Mouse (Mus musculus) kidney, adult 8-10 months (tissue): ENCODE measurements around the gene Gdf15.

ENCODE experiments used
- DNase-seq, 2 experiments: peaks; one replicate each; pipeline ENCODE4 v3.0.0; 2022

Gene Gdf15

DNA sequence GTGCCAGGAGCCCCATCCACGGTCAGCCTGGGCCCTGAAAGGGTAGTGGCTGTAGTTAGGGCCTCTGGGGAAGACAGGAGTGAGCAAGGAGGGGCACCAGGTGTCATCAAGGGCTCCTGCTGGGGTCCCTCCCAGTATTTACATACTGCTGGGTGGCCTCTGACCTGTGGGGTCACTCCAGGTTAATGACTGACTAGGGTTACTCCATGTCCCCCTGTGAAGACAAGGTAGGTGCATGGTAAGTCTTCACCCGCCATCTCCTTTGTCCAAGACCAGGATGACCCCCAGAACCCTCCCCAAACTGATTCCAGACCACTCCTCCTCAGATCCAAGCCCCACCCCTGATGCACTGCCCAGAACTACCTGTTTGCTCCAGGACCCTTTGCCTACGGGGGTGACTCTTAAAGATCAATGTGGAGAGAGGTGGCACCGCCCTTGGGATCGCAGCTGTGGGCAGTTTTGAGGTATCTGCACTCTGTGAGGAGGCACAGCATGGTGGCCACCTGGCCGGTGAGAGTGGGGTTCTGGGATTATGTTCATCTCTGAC is at the start of gene Gdf15:
Gdf15 (minus strand) TSS at position 111 of the 547 bp plus-strand sequence.
- DNase-seq: no peak

DNA sequence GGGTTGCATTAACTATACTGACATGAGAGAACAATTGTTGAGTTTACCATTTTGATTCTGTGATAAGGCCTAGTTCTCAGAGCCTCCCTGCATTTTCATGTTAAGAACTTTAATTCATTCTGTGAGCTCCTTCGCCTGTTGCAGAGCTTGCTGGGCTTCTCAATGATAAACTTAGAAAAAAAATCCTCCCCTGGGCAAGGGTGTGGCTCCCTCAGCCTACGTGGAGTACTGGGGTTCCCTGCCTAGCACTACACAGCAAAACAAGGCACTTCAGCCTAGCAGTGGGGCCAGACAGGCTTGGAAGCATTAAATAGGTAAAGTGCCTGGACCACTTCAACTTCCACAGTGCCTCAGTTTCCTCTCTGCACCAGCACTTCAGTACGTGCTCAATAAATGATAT is 49.2 kb upstream of the Gdf15 start:
- DNase-seq: no peak

DNA sequence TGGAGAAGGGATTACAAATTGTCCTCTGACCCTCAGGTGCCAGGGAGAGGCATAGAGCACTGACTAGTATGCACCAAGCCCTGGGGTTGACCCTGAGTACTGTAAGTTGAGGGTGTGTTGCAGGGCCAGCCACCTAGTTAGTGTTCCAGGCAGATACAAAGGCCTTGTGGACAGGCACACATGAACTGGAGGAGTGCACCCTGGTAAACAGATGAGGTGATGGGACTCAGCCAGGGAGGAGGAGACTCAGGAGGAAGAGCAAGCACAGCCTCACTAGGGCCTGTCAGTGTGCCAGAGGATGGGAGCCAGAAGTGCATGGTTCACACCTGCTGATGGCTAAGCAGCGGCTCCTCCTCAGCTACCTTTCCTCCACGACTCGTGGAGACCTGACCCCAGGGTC is 47.8 kb upstream of the Gdf15 start:
- DNase-seq: peak; percentile 89 to 93

DNA sequence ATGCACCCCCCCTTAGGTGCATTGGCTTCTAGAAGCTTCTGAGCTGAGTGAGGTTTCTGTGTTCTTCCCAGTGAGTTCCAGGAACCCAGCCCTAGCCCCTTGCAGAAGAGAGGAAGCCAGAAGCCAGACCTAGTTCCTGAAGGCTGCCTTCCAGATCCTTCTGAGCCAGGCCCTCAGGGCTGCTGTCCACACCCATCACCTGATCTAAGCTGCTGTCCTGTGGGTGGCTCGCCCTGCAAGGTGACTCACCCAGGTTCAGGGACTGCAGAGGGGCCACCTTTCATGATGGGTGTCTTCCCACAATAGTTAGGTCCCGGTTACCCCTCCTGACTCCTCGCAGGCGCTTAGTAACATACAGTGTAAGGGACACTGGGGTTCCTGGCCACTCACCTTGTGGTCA is 47.1 kb upstream of the Gdf15 start:
- DNase-seq: no peak

DNA sequence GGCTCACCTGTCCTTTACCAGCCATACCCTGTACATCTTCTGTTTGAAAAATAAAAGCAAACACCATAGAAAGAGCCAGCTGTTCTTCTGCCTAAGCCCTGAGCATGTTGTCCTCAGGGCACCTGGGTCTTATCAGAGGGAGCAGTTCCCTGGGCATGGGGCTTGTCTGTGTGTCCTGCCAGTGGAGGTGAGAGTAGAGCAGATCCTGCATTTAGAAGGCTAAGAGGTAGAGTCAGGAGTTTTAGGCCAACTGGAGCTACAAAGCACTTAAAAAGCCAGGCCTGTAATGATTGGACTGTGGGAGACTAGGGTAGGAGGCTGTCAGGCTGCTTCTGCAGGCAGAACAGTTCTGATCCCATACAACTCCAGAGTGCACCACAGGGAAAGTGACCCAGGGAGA is 46.4 kb upstream of the Gdf15 start:
- DNase-seq: no peak

DNA sequence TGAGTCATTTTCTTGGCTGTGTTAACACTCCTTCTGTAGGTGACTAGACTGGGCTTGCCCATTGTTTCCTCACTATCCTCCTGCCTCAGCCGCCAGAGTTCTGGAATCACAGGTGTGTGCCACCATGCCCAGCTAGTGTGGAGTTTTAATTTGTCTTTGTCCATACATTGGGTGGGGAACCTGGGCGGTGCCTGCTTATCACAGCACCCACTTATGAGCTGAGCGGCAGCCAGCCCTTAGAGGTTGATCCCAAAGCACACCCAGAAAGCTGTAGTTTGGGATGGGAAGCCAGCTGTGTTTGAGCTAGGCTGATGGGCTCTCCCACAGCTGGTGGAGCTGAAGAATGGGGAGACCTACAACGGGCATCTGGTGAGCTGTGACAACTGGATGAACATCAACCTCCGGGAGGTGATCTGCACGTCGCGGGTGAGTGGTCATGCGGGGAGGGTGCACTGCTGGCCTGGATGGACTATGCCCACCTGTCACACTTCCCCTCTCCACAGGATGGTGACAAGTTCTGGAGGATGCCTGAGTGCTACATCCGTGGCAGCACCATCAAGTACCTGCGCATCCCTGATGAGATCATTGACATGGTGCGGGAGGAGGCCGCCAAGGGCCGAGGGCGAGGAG is 45.3 kb upstream of the Gdf15 start:
- DNase-seq: peak in 1 of 2 experiments; percentile 79

DNA sequence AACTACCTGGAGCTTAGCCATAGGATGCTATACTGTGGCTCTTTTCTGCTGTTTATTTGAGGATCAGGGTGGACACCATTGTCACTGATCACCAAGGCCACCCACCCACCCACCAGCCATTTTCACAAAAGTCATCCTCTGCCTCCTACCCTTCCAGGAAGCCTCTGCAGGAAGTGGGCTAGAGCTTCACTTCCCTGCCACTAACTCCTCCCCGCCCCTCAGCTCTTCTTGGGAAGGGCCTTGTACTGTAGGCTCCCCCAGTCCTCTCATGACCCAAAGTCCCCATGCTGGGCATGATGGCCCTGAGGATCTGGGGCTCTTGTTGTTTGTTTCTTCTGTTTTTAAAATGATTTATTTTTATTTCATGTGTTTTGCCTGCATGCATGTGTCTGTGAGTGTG is 43.1 kb upstream of the Gdf15 start:
- DNase-seq: no peak

DNA sequence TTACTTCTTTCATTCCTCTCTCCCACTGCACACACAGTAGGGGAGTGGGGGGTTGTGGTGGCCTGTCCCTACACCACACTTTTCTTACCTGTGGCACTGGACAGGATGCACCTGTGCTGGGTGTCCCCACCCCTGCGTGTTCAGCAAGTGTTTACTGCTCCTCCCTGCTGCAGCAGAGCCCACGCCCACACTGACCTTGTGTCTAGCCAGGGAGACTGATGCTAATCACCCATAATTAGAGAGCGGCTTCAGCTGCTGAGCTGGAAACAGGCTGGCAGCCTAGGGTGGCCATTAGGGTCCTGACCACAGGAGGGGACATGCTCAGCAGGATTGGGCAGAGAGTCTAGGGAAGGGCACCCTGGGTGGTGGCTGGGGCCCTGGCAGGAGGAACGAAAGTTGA is 42.5 kb upstream of the Gdf15 start:
- DNase-seq: no peak

DNA sequence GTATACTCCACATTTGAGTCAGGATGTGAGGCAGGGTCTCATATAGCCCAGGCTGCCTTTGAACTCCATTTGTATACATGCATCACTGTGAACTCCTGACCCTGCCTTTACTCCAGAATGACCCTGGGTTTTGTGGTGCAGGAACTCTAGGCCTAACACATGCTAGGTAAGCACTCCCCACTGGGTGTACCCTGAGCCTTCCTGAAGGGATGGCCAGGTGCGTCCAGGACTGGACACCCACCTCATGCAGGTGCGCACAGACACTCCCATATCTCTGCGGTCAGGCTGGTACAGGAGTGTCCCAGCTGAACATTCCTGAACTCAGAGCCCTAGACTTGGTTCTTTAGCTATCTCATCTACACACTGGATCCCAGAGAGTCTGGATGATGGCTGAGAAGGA is 41.9 kb upstream of the Gdf15 start:
- DNase-seq: no peak

DNA sequence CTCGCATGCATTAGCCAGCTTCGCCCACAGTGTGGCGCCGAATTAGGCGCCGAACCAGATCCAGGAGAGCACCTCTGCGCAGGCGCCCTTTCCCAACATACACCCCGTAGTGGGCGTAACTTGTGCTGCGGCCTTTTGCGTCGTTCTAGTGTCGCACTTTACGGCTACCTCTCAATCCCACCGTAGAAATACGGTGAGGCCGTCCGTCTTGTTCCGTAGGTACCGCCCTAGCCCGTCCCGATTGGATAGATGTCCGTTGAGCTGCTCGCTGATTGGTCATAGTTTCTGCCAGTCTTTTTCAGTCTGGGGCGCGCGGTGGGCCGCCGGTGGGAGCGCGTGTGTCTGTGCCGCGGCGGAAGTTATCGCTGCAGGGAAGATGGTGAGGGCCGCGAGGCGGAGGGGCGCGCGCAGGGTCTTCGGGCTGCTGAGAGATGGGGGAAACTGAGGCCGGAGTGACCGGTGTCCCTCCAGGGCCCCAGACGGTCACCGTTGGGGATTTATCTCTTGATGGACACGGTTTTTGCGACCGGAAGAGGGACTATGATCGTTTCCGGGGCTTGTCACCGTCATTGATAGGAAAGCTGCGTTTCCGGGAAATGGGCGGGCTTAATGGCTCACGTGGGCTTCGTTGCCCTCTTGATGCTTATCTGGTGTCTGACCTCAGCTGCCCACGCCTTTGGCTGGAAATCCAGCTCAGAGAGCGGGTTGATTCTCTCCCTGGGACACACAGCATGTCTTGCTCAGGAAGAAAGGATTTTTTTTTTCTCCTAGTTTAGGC is 41.0 kb upstream of the Gdf15 start, which contains the start of gene Lsm4:
Lsm4 (plus strand) TSS at position 170 of the 778 bp plus-strand sequence.
- DNase-seq: peak; percentile 98

DNA sequence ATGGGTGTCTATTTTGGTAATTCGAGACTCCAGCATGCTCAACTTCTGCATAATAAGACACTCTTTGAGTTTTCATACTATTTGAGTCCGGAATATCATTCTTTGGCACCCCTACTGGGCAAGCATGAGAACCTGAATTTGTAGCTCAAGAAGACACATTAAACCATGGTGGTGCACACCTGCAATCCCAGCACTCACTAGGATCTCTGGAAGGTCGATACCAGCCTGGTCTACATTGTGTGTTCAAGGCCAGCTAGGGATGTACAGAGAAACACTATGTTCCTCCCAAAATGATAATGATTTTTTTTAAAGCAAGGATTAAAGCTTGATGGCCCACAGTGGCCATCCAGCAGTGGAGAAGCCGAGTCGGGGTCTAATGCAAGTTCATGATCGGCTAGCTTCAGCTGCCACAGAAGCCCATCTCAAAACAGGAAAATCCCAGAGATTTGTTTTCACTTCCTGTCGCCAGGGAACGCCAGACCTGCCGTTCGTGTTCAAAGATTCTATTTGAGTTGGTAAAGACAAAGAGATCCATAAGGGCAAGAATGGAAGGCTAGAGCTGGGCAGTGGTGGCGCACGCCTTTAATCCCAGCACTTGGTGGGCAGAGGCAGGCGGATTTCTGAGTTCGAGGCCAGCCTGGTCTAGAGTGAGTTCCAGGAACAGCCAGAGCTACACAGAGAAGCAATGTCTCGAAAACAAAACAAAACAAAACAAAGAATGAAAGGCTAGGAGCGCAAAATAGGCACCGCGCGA is 40.2 kb upstream of the Gdf15 start:
- no peak for DNase-seq

DNA sequence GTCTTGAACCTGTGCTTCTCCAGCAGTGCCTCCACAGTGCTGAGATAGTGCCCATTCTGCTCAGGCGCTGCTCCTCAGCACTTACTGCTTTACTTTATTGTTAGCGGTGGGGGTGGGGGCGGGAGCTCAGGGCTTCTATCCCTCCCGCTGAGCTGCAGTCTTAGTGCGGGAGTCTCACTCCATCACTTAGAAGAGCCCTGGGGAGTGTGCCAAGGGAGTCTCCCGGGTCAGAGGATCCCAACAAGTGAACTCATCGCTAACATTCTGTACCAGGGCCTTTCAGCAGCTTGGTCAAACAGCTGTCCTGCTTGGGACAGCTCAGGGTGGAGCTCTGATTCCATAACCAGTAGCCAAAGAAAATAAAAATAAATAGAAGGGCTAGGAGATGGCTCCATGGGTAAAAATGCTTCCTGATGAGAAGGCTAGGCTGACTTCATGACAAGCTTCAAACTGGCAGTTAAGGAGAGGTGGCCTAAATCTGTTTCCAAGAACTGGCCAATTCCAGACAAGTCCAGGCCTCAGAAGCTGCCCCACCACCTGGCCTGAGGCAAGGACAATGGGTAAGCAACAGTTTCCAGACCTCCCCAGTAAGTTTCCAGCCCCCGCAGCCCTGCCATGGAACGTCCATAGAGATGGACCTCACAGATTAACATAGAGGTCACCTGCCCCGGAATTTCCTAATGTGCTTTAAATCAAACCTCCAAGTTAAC is 39.5 kb upstream of the Gdf15 start:
- DNase-seq: peak in 1 of 2 experiments; percentile 72

DNA sequence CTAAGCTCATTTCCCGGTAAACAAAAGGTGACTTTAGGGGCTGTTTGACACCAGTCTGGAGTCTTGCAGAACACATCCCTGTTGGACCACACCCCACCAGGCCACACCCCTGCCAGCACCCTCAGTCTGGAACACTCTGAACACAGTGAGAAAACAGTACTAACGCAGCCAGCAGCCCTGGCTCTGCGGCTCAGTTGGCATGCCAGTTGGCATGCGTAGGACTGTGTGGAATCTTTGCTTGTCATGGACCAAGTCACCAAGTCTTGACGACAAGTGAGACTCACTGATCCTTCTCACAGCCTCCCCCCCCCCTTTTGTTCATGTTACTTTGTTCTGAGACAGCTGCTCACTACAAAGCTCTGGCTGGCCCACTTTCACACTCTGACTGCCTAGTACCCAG is 34.8 kb upstream of the Gdf15 start:
- peak; percentile 58 to 74 for DNase-seq

DNA sequence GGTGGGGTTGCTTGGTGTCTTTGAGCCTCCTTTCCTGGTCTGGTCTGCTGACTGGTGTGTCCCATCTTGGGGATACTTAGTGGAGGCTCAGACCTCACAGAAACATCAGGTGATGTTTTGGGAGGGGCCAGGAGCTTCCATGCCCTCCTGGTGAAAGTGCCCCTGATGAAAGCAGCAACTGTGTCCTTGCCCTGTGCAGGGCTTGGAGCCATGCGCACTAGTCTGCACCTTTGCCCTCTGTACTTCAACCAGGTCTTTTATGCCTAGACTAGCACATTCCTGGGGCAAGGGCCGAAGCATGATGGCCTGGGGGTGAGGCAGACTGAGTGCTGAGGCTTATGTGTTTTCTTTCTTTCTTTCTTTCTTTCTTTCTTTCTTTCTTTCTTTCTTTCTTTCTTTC is 33.3 kb upstream of the Gdf15 start:
- DNase-seq: peak; percentile 89 to 91

DNA sequence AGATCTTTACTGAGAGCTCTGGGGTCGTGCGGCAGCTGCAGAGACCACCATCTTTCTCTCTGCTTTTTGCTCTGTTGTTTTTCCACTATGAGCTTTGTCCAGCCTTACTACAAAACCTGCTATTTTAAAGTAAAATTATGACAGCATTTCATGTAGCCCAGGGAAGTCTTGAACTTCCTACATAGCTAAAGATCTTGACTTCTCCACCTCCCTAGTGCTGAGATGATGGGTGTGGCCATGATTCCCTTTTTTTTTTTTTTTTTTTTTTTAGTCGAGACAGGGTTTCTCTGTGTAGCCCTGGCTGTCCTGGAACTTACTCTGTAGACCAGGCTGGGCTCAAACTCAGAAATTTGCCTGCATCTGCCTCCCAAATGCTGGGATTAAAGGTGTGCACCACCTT is 32.4 kb upstream of the Gdf15 start:
- DNase-seq: no peak

DNA sequence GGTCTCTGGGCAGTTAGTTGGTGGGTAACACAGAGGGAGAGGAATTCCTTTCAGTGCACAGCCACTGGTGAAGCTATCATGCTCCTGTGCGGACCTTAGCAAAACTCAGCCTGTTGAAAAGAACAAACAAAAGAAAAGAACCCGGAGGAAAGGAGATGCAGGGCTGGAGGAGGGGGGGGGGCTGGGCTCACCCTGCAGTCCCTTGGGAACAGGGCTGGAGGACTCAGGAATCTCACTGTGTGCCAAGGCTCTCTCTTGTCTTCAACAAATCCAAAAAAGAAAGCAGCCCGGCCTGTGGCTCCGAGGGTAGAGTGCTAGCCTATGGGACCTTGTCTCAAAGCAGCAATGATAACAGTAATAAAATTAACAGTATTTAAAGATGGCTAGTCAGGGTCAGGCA is 31.4 kb upstream of the Gdf15 start:
- no peak for DNase-seq

DNA sequence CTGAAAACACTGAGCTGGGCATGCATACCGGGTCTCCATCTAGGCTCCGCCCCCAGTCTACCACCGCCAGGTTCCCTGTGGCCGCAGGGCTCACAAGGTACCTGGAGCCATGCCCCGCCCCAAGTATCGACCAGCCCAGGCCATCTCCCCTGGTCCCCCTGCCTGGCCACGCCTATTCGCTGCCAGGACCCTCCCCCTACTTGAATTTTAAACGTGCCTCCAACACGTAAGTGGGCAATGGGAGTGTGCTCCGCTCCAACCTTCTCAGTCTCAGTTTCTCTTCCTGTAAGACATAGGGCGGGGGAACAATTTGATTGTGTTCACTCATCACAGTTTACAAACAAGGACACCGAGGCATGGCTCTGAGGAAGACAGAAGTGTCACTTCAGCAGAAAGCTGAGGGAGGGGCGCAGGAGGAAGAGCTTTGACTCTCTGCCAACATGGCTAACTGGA is 28.0 kb upstream of the Gdf15 start, which contains the start of gene Pgpep1:
Pgpep1 (minus strand) TSS at position 116 of the 453 bp plus-strand sequence.
- peak; percentile 69 to 70 for DNase-seq

DNA sequence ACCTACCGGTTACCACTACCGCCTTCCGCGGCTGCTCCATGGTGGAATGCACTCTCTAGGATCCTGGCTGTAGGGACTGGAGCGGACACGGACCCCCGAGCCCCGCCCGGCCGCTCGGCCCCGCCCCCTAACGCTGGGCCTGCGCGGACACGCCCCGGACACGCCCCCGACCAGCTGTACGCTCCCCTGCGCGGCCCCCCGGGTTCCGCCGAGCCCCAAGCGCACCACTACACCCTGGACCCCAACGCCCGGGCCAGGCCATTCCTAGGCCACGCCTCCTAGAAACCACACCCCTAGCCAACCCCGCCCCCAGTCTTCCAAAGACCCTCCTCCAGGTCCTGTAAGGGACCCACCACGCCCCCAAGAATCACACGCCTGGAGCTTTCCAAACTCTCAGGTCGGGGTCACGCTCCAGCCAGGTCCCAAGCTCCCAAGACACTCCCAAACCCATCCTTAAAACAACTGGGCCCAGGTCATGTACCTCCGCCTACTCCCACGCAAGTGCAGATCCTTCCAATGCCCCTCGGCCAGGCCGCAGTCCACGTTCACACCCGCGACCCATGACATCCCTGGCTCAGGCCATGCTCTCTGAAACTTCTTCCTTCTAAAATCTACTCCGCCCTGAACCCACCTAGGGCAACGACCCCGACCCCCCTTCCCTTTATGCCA is 27.5 kb upstream of the Gdf15 start:
- DNase-seq: peak; percentile 95 to 97

DNA sequence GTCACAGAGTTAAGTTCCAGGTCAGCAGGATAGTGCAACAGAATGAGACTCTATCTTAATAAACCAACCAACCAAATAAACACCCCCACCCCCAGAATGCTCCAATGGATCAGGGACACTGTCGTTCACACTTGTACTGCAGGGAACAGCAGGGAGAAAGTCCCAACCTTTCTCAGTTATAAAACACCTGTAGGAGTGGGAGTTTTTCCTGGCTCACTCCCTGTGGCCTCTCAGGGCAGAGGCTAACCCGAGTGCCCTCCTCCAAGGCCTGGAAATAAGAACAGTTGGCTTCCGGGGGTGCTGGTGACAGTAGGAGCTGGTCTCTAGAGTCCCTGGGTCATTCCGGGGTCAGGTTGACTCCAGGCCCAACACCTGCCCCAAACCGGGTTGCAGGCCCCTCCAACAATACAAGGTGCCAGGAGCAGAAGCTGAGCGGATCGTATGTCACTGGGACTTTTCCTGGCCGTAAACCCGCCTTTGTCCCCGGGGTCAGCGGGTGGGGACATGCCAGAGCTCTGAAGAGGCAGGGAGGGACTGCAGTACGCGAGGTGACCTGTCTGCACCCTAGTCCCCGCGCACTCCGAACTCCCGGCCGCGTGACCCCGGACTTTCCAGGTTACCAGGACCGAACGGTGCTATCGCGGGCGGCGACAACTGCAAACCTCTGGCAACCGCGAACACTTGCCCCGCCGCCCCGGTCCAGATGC is 26.8 kb upstream of the Gdf15 start:
- DNase-seq: peak; percentile 70 to 73

DNA sequence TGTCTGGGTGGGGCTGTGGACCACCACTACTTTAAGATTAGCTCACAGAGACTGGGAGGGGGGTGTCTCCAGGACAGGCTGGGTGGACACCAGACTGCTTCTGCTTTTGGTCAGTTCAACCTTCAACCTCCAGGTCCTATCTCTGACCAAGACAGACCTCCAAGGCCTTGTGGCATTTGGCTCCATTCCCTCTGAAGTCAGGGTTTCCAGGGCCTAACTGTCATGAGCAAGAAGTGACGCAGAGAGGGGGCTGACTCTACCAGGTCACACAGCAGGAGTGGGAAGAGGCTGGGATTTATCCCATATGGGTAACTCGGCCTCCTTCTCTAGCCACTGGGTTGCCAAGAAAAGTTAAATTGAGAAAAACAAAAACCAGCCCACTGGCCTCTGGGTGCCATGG is 25.5 kb upstream of the Gdf15 start:
- DNase-seq: no peak

DNA sequence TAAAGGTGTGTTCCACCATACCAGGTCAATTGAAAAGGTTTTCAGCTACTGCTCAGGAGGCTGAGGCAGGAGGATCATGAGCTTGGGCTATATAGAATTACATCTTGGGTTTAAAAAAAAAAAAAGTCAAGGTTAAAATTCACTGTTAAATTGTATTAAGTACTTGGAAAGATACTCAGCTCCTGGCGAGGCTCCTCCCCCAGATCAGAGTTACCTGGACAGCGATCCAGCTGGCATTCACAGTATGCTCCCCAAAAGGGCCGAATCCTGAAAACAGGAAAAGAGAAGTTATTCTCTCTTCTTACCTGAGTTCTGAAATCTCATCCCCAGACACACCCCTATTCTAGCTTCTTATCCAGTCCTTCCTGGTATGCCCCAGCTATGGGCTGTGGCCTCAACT is 25.0 kb upstream of the Gdf15 start:
- no peak for DNase-seq
